21 mouse cellular contexts compared by ENCODE assay signal in genomic region chr13:25160804-25161203, GRCm38 (mm10).
DNase-seq lines count a peak whose midpoint lies in the region; ATAC-seq and TF ChIP-seq lines count a peak whose summit lies in the region.
"Had no signal": no experiment of that assay in that cellular context is flagged by ENCODE, and none has a peak within 500 bp of the region (broad histone marks: within the 10 kb centered on the region; RNA-seq: fewer than 3 reads in every experiment).

No protein-coding gene starts in this region.

- 16% methylated on average over 2 of the region's 2 CpGs for WGBS in forebrain, embryonic 14.5 days
- WGBS in forebrain, embryonic 11.5 days: 54% methylated on average over 2 of the region's 2 CpGs
- 5% methylated on average over 2 of the region's 2 CpGs for WGBS in forebrain, embryonic 16.5 days
- WGBS in forebrain, postnatal 0 days: 15% methylated on average over 2 of the region's 2 CpGs

- H3K9me3 ChIP-seq in forebrain, embryonic 14.5 days (replicated peaks; ENCODE audit: control insufficient read depth, low read length): no peaks in the 10 kb centered on the region
- H3K9me3 ChIP-seq in forebrain, embryonic 11.5 days (ENCODE audit: control insufficient read depth, low read length): no peaks in the 10 kb centered on the region
- no peaks in the 10 kb centered on the region for H3K9me3 ChIP-seq in forebrain, embryonic 16.5 days (ENCODE audit: control insufficient read depth, low read length)
- H3K9me3 ChIP-seq in forebrain, postnatal 0 days (ENCODE audit: low read length): no peaks in the 10 kb centered on the region
- H3K9me3 ChIP-seq: embryonic facial prominence, embryonic 15.5 days had no signal

- no peak for TF ChIP-seq CTCF in forebrain, postnatal 0 days (IDR thresholded peaks at IDR 0.05; ENCODE audit: low read depth)
- no peak for TF ChIP-seq CTCF in brain, embryonic 14.5 days (IDR thresholded peaks at IDR 0.05; ENCODE audit: borderline replicate concordance, extremely low read depth, insufficient read depth, insufficient read length)

- no peaks in the 10 kb centered on the region for H3K27me3 ChIP-seq in forebrain, embryonic 14.5 days (replicated peaks; ENCODE audit: control insufficient read depth, insufficient read depth, low read length)
- no peaks in the 10 kb centered on the region for H3K27me3 ChIP-seq in forebrain, embryonic 11.5 days (ENCODE audit: control insufficient read depth, insufficient read depth, low read length)
- no peaks in the 10 kb centered on the region for H3K27me3 ChIP-seq in forebrain, embryonic 16.5 days (replicated peaks; ENCODE audit: control insufficient read depth, insufficient read depth, low read length)
- H3K27me3 ChIP-seq in forebrain, postnatal 0 days (ENCODE audit: insufficient read depth, low read length): no peaks in the 10 kb centered on the region
- H3K27me3 ChIP-seq: embryonic facial prominence, embryonic 13.5 days; embryonic facial prominence, embryonic 15.5 days; Patski had no signal

- H3K27ac ChIP-seq in forebrain, embryonic 14.5 days (ENCODE audit: low read depth, low read length): no peak overlapping the region
- H3K27ac ChIP-seq in forebrain, embryonic 11.5 days (ENCODE audit: low read depth, low read length): no peak overlapping the region
- no peak overlapping the region for H3K27ac ChIP-seq in forebrain, embryonic 16.5 days (ENCODE audit: low read length)
- no peak overlapping the region for H3K27ac ChIP-seq in forebrain, postnatal 0 days (ENCODE audit: low read depth, low read length)
- H3K27ac ChIP-seq: embryonic facial prominence, embryonic 13.5 days; embryonic facial prominence, embryonic 15.5 days had no signal

- DNase-seq in forebrain, embryonic 14.5 days (ENCODE audit: low spot score): peak; percentile 49
- DNase-seq in forebrain, embryonic 11.5 days (ENCODE audit: low spot score): no peak
- DNase-seq in forebrain, postnatal 0 days: no peak
- DNase-seq in brain, embryonic 14.5 days (ENCODE audit: low read depth): peak; percentile 56
- DNase-seq in spleen, adult 12 weeks (ENCODE audit: low spot score): no peak
- DNase-seq: adrenal gland, adult 8-10 months; adrenal gland, postnatal 14 days; adrenal gland, postnatal 36 days; cerebellum, adult 11 months; cerebellum, adult 18-20 months; cerebellum, adult 8-10 months; cerebellum, adult 9-11 months; cerebellum, postnatal 14 days; cerebellum, postnatal 36 days; embryo, embryonic 11 days had no signal

- H3K4me2 ChIP-seq in forebrain, embryonic 14.5 days (ENCODE audit: low read length): no peak overlapping the region
- H3K4me2 ChIP-seq in forebrain, embryonic 11.5 days (ENCODE audit: low read depth, low read length, severe bottlenecking): no peak overlapping the region
- no peak overlapping the region for H3K4me2 ChIP-seq in forebrain, embryonic 16.5 days (ENCODE audit: low read length)
- H3K4me2 ChIP-seq in forebrain, postnatal 0 days (ENCODE audit: low read depth): no peak overlapping the region
- H3K4me2 ChIP-seq: embryonic facial prominence, embryonic 13.5 days; embryonic facial prominence, embryonic 15.5 days had no signal

- no peaks in the 10 kb centered on the region for H3K36me3 ChIP-seq in forebrain, embryonic 14.5 days (ENCODE audit: control insufficient read depth, insufficient read depth, low read length)
- no peaks in the 10 kb centered on the region for H3K36me3 ChIP-seq in forebrain, embryonic 11.5 days (ENCODE audit: control insufficient read depth, insufficient read depth, low read length)
- H3K36me3 ChIP-seq in forebrain, embryonic 16.5 days (ENCODE audit: control insufficient read depth, insufficient read depth): no peaks in the 10 kb centered on the region
- H3K36me3 ChIP-seq in forebrain, postnatal 0 days (ENCODE audit: insufficient read depth): no peaks in the 10 kb centered on the region
- H3K36me3 ChIP-seq: embryonic facial prominence, embryonic 13.5 days; embryonic facial prominence, embryonic 15.5 days had no signal

- no peak for TF ChIP-seq POLR2A in brain, embryonic 14.5 days (IDR thresholded peaks at IDR 0.05; ENCODE audit: borderline replicate concordance, extremely low read depth, insufficient read depth, insufficient read length, poor library complexity, severe bottlenecking)

- peaks cover 6% of the 10 kb centered on the region; the same call in 1 of the 2 replicates for H3K4me1 ChIP-seq in forebrain, embryonic 14.5 days (ENCODE audit: control insufficient read depth, insufficient read depth, low read length)
- no peaks in the 10 kb centered on the region for H3K4me1 ChIP-seq in forebrain, embryonic 11.5 days (replicated peaks; ENCODE audit: control insufficient read depth, insufficient read depth, low read length)
- H3K4me1 ChIP-seq in forebrain, embryonic 16.5 days (replicated peaks; ENCODE audit: control insufficient read depth, insufficient read depth, low read length): peaks cover 8% of the 10 kb centered on the region
- no peaks in the 10 kb centered on the region for H3K4me1 ChIP-seq in forebrain, postnatal 0 days (ENCODE audit: insufficient read depth)
- H3K4me1 ChIP-seq: embryonic facial prominence, embryonic 13.5 days; embryonic facial prominence, embryonic 15.5 days had no signal

- no peak overlapping the region for H3K4me3 ChIP-seq in forebrain, embryonic 14.5 days (ENCODE audit: low read depth, low read length)
- H3K4me3 ChIP-seq in forebrain, embryonic 11.5 days (ENCODE audit: low read depth, low read length): no peak overlapping the region
- H3K4me3 ChIP-seq in forebrain, embryonic 16.5 days (replicated peaks; ENCODE audit: low read length): no peak overlapping the region
- H3K4me3 ChIP-seq in forebrain, postnatal 0 days (ENCODE audit: low read depth, low read length): no peak overlapping the region
- H3K4me3 ChIP-seq: embryonic facial prominence, embryonic 13.5 days; embryonic facial prominence, embryonic 15.5 days; erythroblast, embryonic 14.5 days had no signal

- no peak overlapping the region for H3K9ac ChIP-seq in forebrain, embryonic 14.5 days (ENCODE audit: low read length)
- H3K9ac ChIP-seq in forebrain, embryonic 11.5 days (ENCODE audit: low read length): no peak overlapping the region
- no peak overlapping the region for H3K9ac ChIP-seq in forebrain, embryonic 16.5 days (replicated peaks; ENCODE audit: low read depth, low read length)
- H3K9ac ChIP-seq in forebrain, postnatal 0 days: no peak overlapping the region; the same call in 1 of the 2 replicates
- H3K9ac ChIP-seq: embryonic facial prominence, embryonic 13.5 days; embryonic facial prominence, embryonic 15.5 days had no signal

- no peak for ATAC-seq in forebrain, embryonic 14.5 days
- no peak for ATAC-seq in forebrain, embryonic 11.5 days (replicated peaks; ENCODE audit: low FRiP score)
- peak; percentile 73 for ATAC-seq in forebrain, embryonic 16.5 days
- ATAC-seq in forebrain, postnatal 0 days: no peak
- ATAC-seq: activated CD4-positive, CD25-positive, alpha-beta regulatory T cell, adult 4 months; Patski had no signal

Comparison
In these comparisons a context has a peak if more than half of its experiments do, and no peak if none do; other contexts are left out.
1. DNase-seq: peak in forebrain, embryonic 14.5 days (single experiment) and brain, embryonic 14.5 days (single experiment); none in forebrain, embryonic 11.5 days (single experiment), forebrain, postnatal 0 days (single experiment) and spleen, adult 12 weeks (single experiment).